Mouse (Mus musculus) lung, embryonic 14.5 days (tissue): Measurements from ENCODE around the gene Galnt6. TPM values are rescaled to one million over a fixed set of nuclear protein-coding genes. Genes with fewer than 3 reads are reported as not detected.

Experiments
- ATAC-seq: fragments of 200-750 bp; cut with Nextera tagmentation; 2 replicates; pipeline ENCODE4 v1.8.0; 2017; ENCODE audit warnings: mild to moderate bottlenecking, moderate TSS enrichment, moderate library complexity; ENCODE audit not compliant: insufficient read depth
- DNase-seq: peaks from one replicate; pipeline ENCODE4 v3.0.0-alpha.2; 2015
- H3K27ac ChIP-seq: fragments of 300-500 bp; sonication (generic); 2 replicates; pipeline ENCODE4 v1.5.1; 2014; ENCODE audit warnings: low read depth, mild to moderate bottlenecking, moderate library complexity
- H3K27me3 ChIP-seq: fragments of 300-500 bp; sonication (generic); 2 replicates; pipeline ENCODE4 v1.6.1; 2014; ENCODE audit warnings: low read length, control low read depth; ENCODE audit not compliant: insufficient read depth
- H3K36me3 ChIP-seq: fragments of 300-500 bp; sonication (generic); 2 replicates; pipeline ENCODE4 v1.6.1; 2014; ENCODE audit warnings: control low read depth; ENCODE audit not compliant: insufficient read depth
- H3K4me1 ChIP-seq: fragments of 300-500 bp; sonication (generic); 2 replicates; pipeline ENCODE4 v1.6.1; 2014; ENCODE audit warnings: antibody characterized with exemption, control low read depth; ENCODE audit not compliant: insufficient read depth
- H3K4me2 ChIP-seq: fragments of 300-500 bp; sonication (generic); 2 replicates; pipeline ENCODE4 v1.6.1; 2014; ENCODE audit warnings: mild to moderate bottlenecking
- H3K4me3 ChIP-seq: fragments of 300-500 bp; sonication (generic); 2 replicates; pipeline ENCODE4 v1.5.1; 2014; ENCODE audit warnings: low read depth, low read length
- H3K9ac ChIP-seq: fragments of 300-500 bp; sonication (generic); 2 replicates; pipeline ENCODE4 v1.6.1; 2014
- H3K9me3 ChIP-seq: fragments of 300-500 bp; sonication (generic); 2 replicates; pipeline ENCODE4 v1.6.1; 2016; ENCODE audit warnings: low read depth, low read length, control low read depth
- CTCF ChIP-seq: IDR thresholded peaks from 2 replicates; pipeline ENCODE4 v1.5.1; 2016; ENCODE audit warnings: antibody characterized with exemption, low read depth
- WGBS: fragments of 180-500 bp; shearing (Covaris S2); extraction: QIAGEN DNeasy Blood & Tissue Kit; methylation state at CpG from one replicate; pipeline ENCODE4 v1.1.7; 2014; 5-methylcytosine and 5-hydroxymethylcytosine counted together
- polyA plus RNA-seq: library from polyadenylated mRNA; unstranded; fragments of >200 nt; fragmentation: Nextera tagmentation; extraction: Ambion mirVana; gene quantifications from 2 replicates; pipeline ENCODE4 v1.2.1, GENCODE M21; 2014

Galnt6 gene
- polyA plus RNA-seq, 1 experiment from 2014 or later, result 0.25 TPM

DNA sequence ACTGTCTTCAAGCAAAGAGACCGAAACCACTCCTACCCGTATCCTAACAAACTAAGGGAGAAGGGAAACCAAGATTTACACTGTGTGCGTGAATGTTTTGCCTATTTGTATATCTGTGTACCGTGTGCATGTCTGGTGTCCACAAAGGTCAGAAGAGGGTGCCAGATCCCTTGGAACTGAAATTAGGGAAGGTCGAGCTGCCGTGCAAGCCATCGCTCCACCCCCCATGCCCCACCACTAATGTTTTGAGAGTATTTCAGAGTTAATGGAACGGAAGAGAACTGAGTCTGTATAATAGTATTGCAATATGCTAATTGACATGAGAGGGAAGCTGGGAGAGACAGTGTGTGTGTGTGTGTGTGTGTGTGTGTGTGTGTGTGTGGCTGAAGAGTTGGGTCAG is 51.5 kb downstream of the Galnt6 start:
- H3K27me3 ChIP-seq, result no peaks in the 10 kb centered on the region
- H3K9me3 ChIP-seq, result no peaks in the 10 kb centered on the region
- H3K9ac ChIP-seq, result no peak overlapping the region
- 87% methylated on average over 8 of the region's 8 CpGs for WGBS
- H3K27ac ChIP-seq, result no peak overlapping the region
- H3K4me3 ChIP-seq, result no peak overlapping the region
- no peaks in the 10 kb centered on the region for H3K36me3 ChIP-seq
- no peak overlapping the region for H3K4me2 ChIP-seq
- ATAC-seq, result no peak
- no peaks in the 10 kb centered on the region for H3K4me1 ChIP-seq
- TF ChIP-seq CTCF, result no peak
- DNase-seq, result no peak

GRCm38 (mm10) chr15:100676521-100676920 is 52.7 kb downstream of the Galnt6 start:
- Histone ChIP-seq H3K27ac (no peak overlapping the region), H3K9me3 (no peaks in the 10 kb centered on the region), H3K4me2 (no peak overlapping the region), H3K27me3 (no peaks in the 10 kb centered on the region), H3K36me3 (no peaks in the 10 kb centered on the region), H3K9ac (no peak overlapping the region), H3K4me1 (no peaks in the 10 kb centered on the region), H3K4me3 (no peak overlapping the region)
- ATAC-seq (no peak), DNase-seq (no peak)
- WGBS, result 87% methylated on average over 1 of the region's 1 CpGs
- peak; percentile 16 for TF ChIP-seq CTCF

DNA sequence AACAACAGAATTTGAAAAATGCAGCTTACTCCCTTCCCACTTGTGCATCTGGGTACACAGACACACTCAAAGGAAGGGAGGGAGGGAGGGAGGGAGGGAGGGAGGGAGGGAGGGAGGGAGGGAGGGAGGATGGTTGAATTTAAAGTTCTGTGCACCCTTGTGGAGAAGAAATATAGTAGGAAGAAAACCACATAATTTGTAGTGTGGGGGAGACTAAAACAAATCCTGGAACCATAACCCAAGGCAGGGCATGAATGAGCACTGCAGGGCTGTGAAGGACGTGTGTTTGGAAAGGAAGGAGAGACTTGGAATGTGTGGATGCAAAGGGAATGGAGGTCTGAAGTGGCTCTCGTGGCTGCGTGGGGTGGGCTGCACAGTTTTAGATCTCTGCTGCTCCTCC is 53.7 kb downstream of the Galnt6 start:
- H3K9ac ChIP-seq, result no peak overlapping the region
- WGBS, result 26% methylated on average over 3 of the region's 3 CpGs
- H3K4me1 ChIP-seq, result no peaks in the 10 kb centered on the region
- no peaks in the 10 kb centered on the region for H3K36me3 ChIP-seq
- DNase-seq (no peak), ATAC-seq (no peak)
- H3K4me3 ChIP-seq, result no peak overlapping the region
- H3K9me3 ChIP-seq, result no peaks in the 10 kb centered on the region
- H3K27ac ChIP-seq, result no peak overlapping the region
- no peak overlapping the region for H3K4me2 ChIP-seq
- H3K27me3 ChIP-seq, result no peaks in the 10 kb centered on the region
- no peak for TF ChIP-seq CTCF

- Histone ChIP-seq H3K9ac (no peak overlapping the region), H3K27ac (no peak overlapping the region), H3K4me1 (no peaks in the 10 kb centered on the region), H3K4me2 (no peak overlapping the region), H3K9me3 (no peaks in the 10 kb centered on the region), H3K4me3 (no peak overlapping the region), H3K36me3 (no peaks in the 10 kb centered on the region), H3K27me3 (no peaks in the 10 kb centered on the region)
- ATAC-seq (no peak), DNase-seq (no peak)
- WGBS, result 81% methylated on average over 10 of the region's 10 CpGs
- no peak for TF ChIP-seq CTCF
Measured at GRCm38 (mm10) chr15:100674566-100674965, 54.6 kb downstream of the Galnt6 start.

DNA sequence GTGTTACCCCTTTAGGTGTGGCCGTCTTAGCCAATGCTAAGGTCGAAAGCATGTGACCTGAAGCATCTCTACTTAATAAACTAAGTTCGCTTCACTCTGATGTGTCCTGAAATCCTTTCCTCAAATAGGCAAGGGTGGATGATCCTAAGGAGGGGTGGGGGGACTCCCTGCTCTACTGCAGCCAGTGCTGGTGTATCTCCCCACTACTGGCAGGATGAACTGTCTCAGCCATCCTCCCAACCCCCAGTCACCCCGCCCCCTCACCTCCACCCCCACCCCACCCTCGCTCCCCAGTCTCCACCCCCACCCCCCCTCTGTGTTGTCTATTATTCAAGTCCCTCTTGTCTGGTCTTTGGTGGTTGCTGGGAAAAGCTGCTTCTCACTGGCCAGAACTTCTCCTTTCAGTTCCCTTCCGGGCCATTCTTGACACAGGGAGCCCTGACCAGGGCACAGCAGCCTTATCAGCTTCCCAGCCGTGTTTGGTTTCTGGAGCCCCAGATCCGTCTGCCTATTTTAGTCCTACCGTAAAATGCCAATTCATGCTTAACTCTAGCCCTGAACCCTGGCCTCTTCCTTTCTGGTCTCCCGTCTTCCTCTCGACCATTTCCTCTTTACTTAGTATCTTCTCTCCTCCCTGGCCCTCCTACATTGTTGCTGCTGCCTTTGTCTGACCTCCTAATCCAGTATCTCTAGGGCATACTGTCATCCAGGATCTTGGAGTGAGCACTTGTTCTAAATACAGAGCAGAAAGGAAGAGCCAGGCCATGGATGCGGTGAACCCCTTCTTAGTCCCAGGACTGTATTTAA is 55.4 kb downstream of the Galnt6 start:
- WGBS, result 37% methylated on average over 12 of the region's 12 CpGs
- H3K36me3 ChIP-seq, result no peaks in the 10 kb centered on the region
- no peaks in the 10 kb centered on the region for H3K27me3 ChIP-seq
- H3K4me3 ChIP-seq, result no peak overlapping the region
- TF ChIP-seq CTCF, result no peak
- H3K9me3 ChIP-seq, result no peaks in the 10 kb centered on the region
- H3K9ac ChIP-seq, result no peak overlapping the region
- no peaks in the 10 kb centered on the region for H3K4me1 ChIP-seq
- DNase-seq, result peak; percentile 30
- 0 out of 2 replicates have a peak overlapping the region, but pooled peaks have one; percentile 10 for H3K4me2 ChIP-seq
- H3K27ac ChIP-seq, result no peak overlapping the region
- ATAC-seq, result no peak; the same call in 1 of the 2 replicates

- no peaks in the 10 kb centered on the region for H3K27me3 ChIP-seq
- DNase-seq (no peak), ATAC-seq (no peak)
- H3K4me3 ChIP-seq, result no peak overlapping the region
- H3K4me1 ChIP-seq, result no peaks in the 10 kb centered on the region
- no peaks in the 10 kb centered on the region for H3K9me3 ChIP-seq
- no peak overlapping the region for H3K9ac ChIP-seq
- WGBS, result 75% methylated on average over 5 of the region's 5 CpGs
- TF ChIP-seq CTCF, result no peak
- no peak overlapping the region for H3K4me2 ChIP-seq
- H3K36me3 ChIP-seq, result no peaks in the 10 kb centered on the region
- H3K27ac ChIP-seq, result no peak overlapping the region
Measured at GRCm38 (mm10) chr15:100670833-100671232, 58.3 kb downstream of the Galnt6 start.

DNA sequence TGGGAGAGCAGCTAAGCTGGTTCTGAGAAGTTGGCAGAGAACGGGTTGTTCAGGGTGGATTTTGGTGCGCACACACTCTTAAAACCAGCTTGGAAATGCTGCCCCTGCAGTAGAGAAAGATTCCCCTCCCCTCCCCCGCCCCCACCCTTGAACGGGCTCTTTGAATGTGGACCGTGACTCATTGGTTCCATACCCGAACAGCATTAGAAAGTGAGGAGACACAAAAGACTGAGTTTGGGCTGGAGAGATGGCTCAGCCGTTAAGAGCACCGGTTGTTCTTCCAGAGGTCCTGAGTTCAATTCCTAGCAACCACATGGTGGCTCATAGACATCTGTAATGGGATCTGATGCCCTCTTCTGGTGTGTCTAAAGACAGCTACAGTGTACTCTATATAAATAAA is 59.2 kb downstream of the Galnt6 start:
- Histone ChIP-seq H3K4me3 (no peak overlapping the region), H3K9me3 (no peaks in the 10 kb centered on the region), H3K27me3 (no peaks in the 10 kb centered on the region), H3K9ac (no peak overlapping the region), H3K27ac (no peak overlapping the region), H3K36me3 (no peaks in the 10 kb centered on the region), H3K4me2 (no peak overlapping the region), H3K4me1 (no peaks in the 10 kb centered on the region)
- WGBS, result 76% methylated on average over 8 of the region's 8 CpGs
- TF ChIP-seq CTCF, result no peak
- ATAC-seq (no peak), DNase-seq (no peak)
